Mouse (Mus musculus): ENCODE measurements around the gene Svs1. TPM values are rescaled to one million over a fixed set of nuclear protein-coding genes. Genes with fewer than 3 reads are reported as not detected.
A peak's percentile ranks its signal among the peaks of the same experiment; 100 is the strongest.

Gene Svs1
- polyA plus RNA-seq, 1 experiment from 2014 or later, result not detected

DNA sequence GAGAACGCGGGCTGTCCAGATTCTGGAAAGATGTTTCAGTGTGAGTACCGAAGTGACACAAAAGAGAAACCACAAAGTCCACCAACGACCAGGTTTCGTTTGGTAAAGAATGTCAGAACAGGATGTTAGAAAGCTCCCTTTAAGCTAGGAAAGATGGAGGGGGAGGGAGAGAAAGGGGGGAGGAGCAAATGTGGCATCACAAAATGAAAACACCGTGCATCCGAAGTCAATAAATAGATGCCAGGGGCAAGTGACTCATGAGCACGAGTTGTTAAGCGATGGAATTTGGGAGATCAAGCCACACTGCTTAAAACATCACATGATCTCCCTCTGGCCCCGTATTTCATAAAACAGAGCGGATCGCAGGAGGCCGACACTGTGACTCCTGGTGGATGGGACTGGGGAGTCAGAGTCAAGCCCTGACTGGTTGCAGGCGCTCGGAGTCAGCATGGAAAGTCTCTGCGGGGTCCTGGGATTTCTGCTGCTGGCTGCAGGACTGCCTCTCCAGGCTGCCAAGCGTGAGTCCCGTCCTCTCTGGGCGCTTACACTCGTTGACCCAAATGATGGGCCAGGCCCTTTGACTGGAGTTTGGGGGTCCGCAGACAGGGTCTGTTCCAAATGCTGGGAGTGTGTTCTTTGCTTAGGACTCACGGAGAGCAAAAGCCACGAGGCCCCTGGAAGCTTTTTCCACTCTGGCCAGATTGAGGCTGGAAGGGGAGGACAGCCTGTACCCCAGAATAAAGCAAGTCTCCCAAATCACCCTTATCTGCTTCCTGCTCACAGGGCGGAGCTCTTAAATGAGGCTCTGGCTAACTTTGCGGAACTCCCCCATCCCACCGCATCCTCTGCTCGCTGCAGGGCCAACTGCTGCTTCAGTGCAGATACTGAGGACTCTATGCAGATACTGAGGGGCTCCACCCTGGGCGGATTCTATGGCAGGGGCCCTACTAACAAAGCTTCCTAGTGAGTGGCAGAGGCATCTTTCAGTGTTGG is 49.9 kb downstream of the Svs1 start, which contains the start of gene Gpnmb:
Gene Gpnmb (plus strand): TSS at position 272 of the 993 bp plus-strand sequence.
- 0 out of 2 replicates have a peak within 1 kb of the TSS, but pooled peaks have one; percentile 18 for H3K9ac ChIP-seq (ENCODE audit: low read length)
- H3K4me1 ChIP-seq (replicated peaks; ENCODE audit: control insufficient read depth, insufficient read depth, low read length), result peaks cover 2% of the 10 kb centered on the region; the same call in 1 of the 2 replicates
- H3K9me3 ChIP-seq (ENCODE audit: control insufficient read depth, low read length), result no peaks in the 10 kb centered on the region
- 36% methylated on average over 28 of the region's 28 CpGs for WGBS
- 0 out of 2 replicates have a peak, but pooled peaks have one; percentile 10 for ATAC-seq (ENCODE audit: low read depth)
- peak within 1 kb of the TSS; percentile 35 for H3K4me2 ChIP-seq (ENCODE audit: low read depth, low read length)
- no peak within 1 kb of the TSS for H3K27ac ChIP-seq (ENCODE audit: low read length)
- no peaks in the 10 kb centered on the region for H3K36me3 ChIP-seq (ENCODE audit: control insufficient read depth, insufficient read depth, low read length)
- no peaks in the 10 kb centered on the region for H3K27me3 ChIP-seq (ENCODE audit: control insufficient read depth, insufficient read depth, low read depth, low read length)
- H3K4me3 ChIP-seq (ENCODE audit: low read length), result no peak within 1 kb of the TSS

DNA sequence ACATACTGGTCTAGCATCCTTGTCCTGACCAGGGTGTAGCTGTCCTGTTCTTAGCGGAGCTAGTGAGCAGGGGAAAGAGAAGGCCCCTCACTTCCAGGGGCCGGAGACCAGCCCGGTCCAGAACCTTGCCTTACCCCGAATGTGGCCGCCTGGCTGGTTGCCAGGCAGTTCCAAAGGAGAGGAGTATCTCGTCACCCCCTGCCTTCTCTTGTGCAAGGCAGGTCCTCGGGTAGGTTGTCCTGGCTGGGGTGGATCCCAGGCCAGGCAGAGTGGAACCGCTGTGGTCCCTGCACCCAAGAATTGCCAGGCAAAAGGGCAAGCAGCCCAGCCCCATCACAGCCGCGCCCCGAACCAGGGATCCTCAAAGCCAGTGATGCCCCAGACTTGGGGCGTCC is 50.6 kb downstream of the Svs1 start:
- no peaks in the 10 kb centered on the region for H3K9me3 ChIP-seq (ENCODE audit: control insufficient read depth, low read length)
- no peak overlapping the region for H3K27ac ChIP-seq (ENCODE audit: low read length)
- ATAC-seq (ENCODE audit: low read depth), result 0 out of 2 replicates have a peak, but pooled peaks have one; percentile 23
- H3K9ac ChIP-seq (ENCODE audit: low read length), result no peak overlapping the region
- no peaks in the 10 kb centered on the region for H3K27me3 ChIP-seq (ENCODE audit: control insufficient read depth, insufficient read depth, low read depth, low read length)
- no peak overlapping the region for H3K4me3 ChIP-seq (ENCODE audit: low read length)
- H3K4me2 ChIP-seq (ENCODE audit: low read depth, low read length), result no peak overlapping the region
- no peaks in the 10 kb centered on the region for H3K36me3 ChIP-seq (ENCODE audit: control insufficient read depth, insufficient read depth, low read length)
- peaks cover 2% of the 10 kb centered on the region; the same call in 1 of the 2 replicates for H3K4me1 ChIP-seq (replicated peaks; ENCODE audit: control insufficient read depth, insufficient read depth, low read length)
- 56% methylated on average over 12 of the region's 12 CpGs for WGBS

DNA sequence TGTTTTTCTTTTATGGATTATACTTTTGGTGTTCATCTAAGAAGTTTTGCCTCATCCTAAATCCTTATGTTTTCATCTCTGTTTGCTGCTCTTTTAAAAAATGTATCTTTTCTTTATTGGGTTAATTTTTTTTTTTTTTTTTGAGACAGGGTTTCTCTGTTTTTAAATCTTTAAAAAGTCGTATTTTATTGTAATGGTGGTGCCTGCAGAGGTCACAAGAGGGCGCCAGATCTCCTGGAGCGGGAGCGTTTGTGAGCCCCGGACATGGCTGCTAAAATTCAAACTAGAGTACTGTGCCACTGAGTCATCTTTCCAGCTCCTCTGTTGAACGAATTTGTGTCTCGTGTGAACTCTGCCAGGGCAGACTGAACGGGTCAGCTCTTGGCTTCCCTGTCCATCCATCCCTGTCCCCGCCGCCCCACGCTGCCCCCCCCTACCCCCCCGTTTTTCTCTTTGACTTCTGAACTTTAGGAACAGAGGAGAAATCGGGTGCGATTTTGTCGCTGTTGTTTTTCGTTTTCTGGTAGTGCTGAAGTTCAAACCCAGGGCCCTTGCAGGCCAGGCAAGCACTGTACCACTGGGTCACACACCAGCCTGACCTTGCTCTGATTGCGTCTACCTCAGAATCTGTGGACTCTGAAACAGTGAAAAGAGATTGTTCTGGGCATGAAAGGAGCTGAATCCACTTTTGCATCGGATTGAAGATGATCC is 53.0 kb downstream of the Svs1 start:
- WGBS, result 10% methylated on average over 18 of the region's 18 CpGs
- Histone ChIP-seq H3K4me3 (ENCODE audit: low read length) (peak overlapping the region; percentile 44), H3K4me2 (ENCODE audit: low read depth, low read length) (peak overlapping the region; percentile 54), H3K4me1 (replicated peaks; ENCODE audit: control insufficient read depth, insufficient read depth, low read length) (peaks cover 2% of the 10 kb centered on the region; the same call in 1 of the 2 replicates), H3K9me3 (ENCODE audit: control insufficient read depth, low read length) (no peaks in the 10 kb centered on the region), H3K27ac (ENCODE audit: low read length) (no peak overlapping the region), H3K9ac (ENCODE audit: low read length) (peak overlapping the region; percentile 44), H3K27me3 (ENCODE audit: control insufficient read depth, insufficient read depth, low read depth, low read length) (no peaks in the 10 kb centered on the region), H3K36me3 (ENCODE audit: control insufficient read depth, insufficient read depth, low read length) (no peaks in the 10 kb centered on the region)
- no peak for ATAC-seq (ENCODE audit: low read depth)

Other genes with a start within 250 kb of the Svs1 start
- 46.7 and 51.1 TPM in 2 replicates for gene Gimap1, start 247.8 kb upstream of the Svs1 start, polyA plus RNA-seq (2015; fragmentation: Nextera tagmentation; extraction: Ambion mirVana)
- 22.3 and 22.4 TPM in 2 replicates for gene Gimap5, start 240.7 kb upstream of the Svs1 start, polyA plus RNA-seq (2015; fragmentation: Nextera tagmentation; extraction: Ambion mirVana)
- gene Gimap3, start 216.0 kb upstream of the Svs1 start, polyA plus RNA-seq (2015; fragmentation: Nextera tagmentation; extraction: Ambion mirVana), result 0.08 and 0.10 TPM in 2 replicates
- gene Tmem176a, start 145.9 kb upstream of the Svs1 start, polyA plus RNA-seq (2015; fragmentation: Nextera tagmentation; extraction: Ambion mirVana), result 242 and 258 TPM in 2 replicates
- 450 and 479 TPM in 2 replicates for gene Tmem176b, start 145.4 kb upstream of the Svs1 start, polyA plus RNA-seq (2015; fragmentation: Nextera tagmentation; extraction: Ambion mirVana)
- 0.30 TPM in 1 of 2 replicates, not detected in the other for gene Aoc1, start 114.0 kb upstream of the Svs1 start, polyA plus RNA-seq (2015; fragmentation: Nextera tagmentation; extraction: Ambion mirVana)
- not detected in 2 replicates for gene 1600015I10Rik, start 57.0 kb upstream of the Svs1 start, polyA plus RNA-seq (2015; fragmentation: Nextera tagmentation; extraction: Ambion mirVana)
- gene Doxl2, start 11.9 kb upstream of the Svs1 start, polyA plus RNA-seq (2015; fragmentation: Nextera tagmentation; extraction: Ambion mirVana), result not detected in 2 replicates
- 0.63 and 0.93 TPM in 2 replicates for gene Gpnmb, start 49.7 kb downstream of the Svs1 start, polyA plus RNA-seq (2015; fragmentation: Nextera tagmentation; extraction: Ambion mirVana)
- gene Malsu1, start 86.9 kb downstream of the Svs1 start, polyA plus RNA-seq (2015; fragmentation: Nextera tagmentation; extraction: Ambion mirVana), result 66.4 and 77.4 TPM in 2 replicates
- 37.5 and 41.0 TPM in 2 replicates for gene Igf2bp3, start 228.1 kb downstream of the Svs1 start, polyA plus RNA-seq (2015; fragmentation: Nextera tagmentation; extraction: Ambion mirVana)